Mouse (Mus musculus): ENCODE measurements around the gene Olfr1277. TPM values are rescaled to one million over a fixed set of nuclear protein-coding genes. Genes with fewer than 3 reads are reported as not detected.

The Olfr1277 gene
- polyA plus RNA-seq (2012; rRNA removed): not detected in 2 replicates
- not detected in 2 replicates for polyA plus RNA-seq (2014; fragmentation: Nextera tagmentation; extraction: Ambion mirVana)

- no peak within 1 kb of the TSS for H3K9ac ChIP-seq (replicated peaks)
- H3K4me2 ChIP-seq (ENCODE audit: low read depth): no peak within 1 kb of the TSS
- H3K4me3 ChIP-seq (ENCODE audit: insufficient read depth in 1 of 2, low read depth in 2 of 2, low read length in 2 of 2): no peak within 1 kb of the TSS
- no peak for ATAC-seq (ENCODE audit: insufficient read depth)
- DNase-seq (ENCODE audit: low read depth in 3 of 3, low spot score in 3 of 3): no peak
- no peak within 1 kb of the TSS for H3K27ac ChIP-seq
- no peaks in the 10 kb centered on the region for H3K27me3 ChIP-seq (ENCODE audit: control insufficient read depth, insufficient read depth, low read length)
- H3K9me3 ChIP-seq (ENCODE audit: control insufficient read depth, low read length): no peaks in the 10 kb centered on the region
- H3K4me1 ChIP-seq (replicated peaks; ENCODE audit: control insufficient read depth in 2 of 2, insufficient read depth in 2 of 2, low read length in 1 of 2): no peaks in the 10 kb centered on the region
- no peaks in the 10 kb centered on the region for H3K36me3 ChIP-seq (replicated peaks; ENCODE audit: control insufficient read depth, insufficient read depth, low read depth)
- TF ChIP-seq CTCF (IDR thresholded peaks at IDR 0.05; ENCODE audit: low read depth) (no peak), EP300 (IDR thresholded peaks at IDR 0.05; ENCODE audit: low read depth) (no peak)
- WGBS (ENCODE audit: insufficient replicate concordance): 45% methylated on average over 2 of the region's 2 CpGs
Observed at GRCm38 (mm10) chr2:111274006-111274405, at the start of gene Olfr1277. Gene Olfr1277, minus strand, starts transcription at chr2:111274106.

GRCm38 (mm10) chr2:111313717-111314116 lies 39.8 kb upstream of the Olfr1277 start, which contains the start of gene Olfr1280:
Gene Olfr1280, plus strand, starts transcription at chr2:111314017.
- TF ChIP-seq EP300 (IDR thresholded peaks at IDR 0.05; ENCODE audit: low read depth) (no peak), CTCF (IDR thresholded peaks at IDR 0.05; ENCODE audit: low read depth) (no peak)
- ATAC-seq (ENCODE audit: insufficient read depth) (no peak), DNase-seq (ENCODE audit: low read depth in 3 of 3, low spot score in 3 of 3) (no peak)
- no peak within 1 kb of the TSS for H3K4me3 ChIP-seq (ENCODE audit: insufficient read depth in 1 of 2, low read depth in 2 of 2, low read length in 2 of 2)
- H3K9me3 ChIP-seq (ENCODE audit: control insufficient read depth, low read length): no peaks in the 10 kb centered on the region
- H3K36me3 ChIP-seq (replicated peaks; ENCODE audit: control insufficient read depth, insufficient read depth, low read depth): no peaks in the 10 kb centered on the region
- H3K27me3 ChIP-seq (ENCODE audit: control insufficient read depth, insufficient read depth, low read length): no peaks in the 10 kb centered on the region
- no peaks in the 10 kb centered on the region for H3K4me1 ChIP-seq (replicated peaks; ENCODE audit: control insufficient read depth in 2 of 2, insufficient read depth in 2 of 2, low read length in 1 of 2)
- H3K4me2 ChIP-seq (ENCODE audit: low read depth): no peak within 1 kb of the TSS
- no peak within 1 kb of the TSS for H3K9ac ChIP-seq (replicated peaks)
- no peak within 1 kb of the TSS for H3K27ac ChIP-seq

- no peak for DNase-seq (ENCODE audit: low read depth in 3 of 3, low spot score in 3 of 3)
- Histone ChIP-seq H3K27ac (no peak within 1 kb of the TSS), H3K4me3 (ENCODE audit: insufficient read depth in 1 of 2, low read depth in 2 of 2, low read length in 2 of 2) (no peak within 1 kb of the TSS), H3K4me1 (replicated peaks; ENCODE audit: control insufficient read depth in 2 of 2, insufficient read depth in 2 of 2, low read length in 1 of 2) (no peaks in the 10 kb centered on the region), H3K9me3 (ENCODE audit: control insufficient read depth, low read length) (no peaks in the 10 kb centered on the region), H3K9ac (replicated peaks) (no peak within 1 kb of the TSS), H3K36me3 (replicated peaks; ENCODE audit: control insufficient read depth, insufficient read depth, low read depth) (no peaks in the 10 kb centered on the region), H3K27me3 (ENCODE audit: control insufficient read depth, insufficient read depth, low read length) (no peaks in the 10 kb centered on the region), H3K4me2 (ENCODE audit: low read depth) (no peak within 1 kb of the TSS)
- no peak for TF ChIP-seq EP300 (IDR thresholded peaks at IDR 0.05; ENCODE audit: low read depth)
- TF ChIP-seq CTCF (IDR thresholded peaks at IDR 0.05; ENCODE audit: low read depth): no peak
- ATAC-seq (ENCODE audit: insufficient read depth): no peak
Observed at GRCm38 (mm10) chr2:111300374-111300773, 26.5 kb upstream of the Olfr1277 start, which contains the start of gene Olfr1279. Gene Olfr1279, plus strand, starts transcription at chr2:111300635.

- ATAC-seq (ENCODE audit: insufficient read depth) (no peak), DNase-seq (ENCODE audit: low read depth in 3 of 3, low spot score in 3 of 3) (no peak)
- no peak for TF ChIP-seq EP300 (IDR thresholded peaks at IDR 0.05; ENCODE audit: low read depth)
- TF ChIP-seq CTCF (IDR thresholded peaks at IDR 0.05; ENCODE audit: low read depth): no peak
- Histone ChIP-seq H3K27ac (no peak overlapping the region), H3K4me3 (ENCODE audit: insufficient read depth in 1 of 2, low read depth in 2 of 2, low read length in 2 of 2) (no peak overlapping the region), H3K9ac (replicated peaks) (no peak overlapping the region), H3K27me3 (ENCODE audit: control insufficient read depth, insufficient read depth, low read length) (no peaks in the 10 kb centered on the region), H3K36me3 (replicated peaks; ENCODE audit: control insufficient read depth, insufficient read depth, low read depth) (no peaks in the 10 kb centered on the region), H3K4me2 (ENCODE audit: low read depth) (no peak overlapping the region), H3K4me1 (replicated peaks; ENCODE audit: control insufficient read depth in 2 of 2, insufficient read depth in 2 of 2, low read length in 1 of 2) (no peaks in the 10 kb centered on the region), H3K9me3 (ENCODE audit: control insufficient read depth, low read length) (no peaks in the 10 kb centered on the region)
Observed at GRCm38 (mm10) chr2:111298541-111298940, 24.6 kb upstream of the Olfr1277 start.

- Histone ChIP-seq H3K4me1 (replicated peaks; ENCODE audit: control insufficient read depth in 2 of 2, insufficient read depth in 2 of 2, low read length in 1 of 2) (no peaks in the 10 kb centered on the region), H3K27ac (no peak within 1 kb of the TSS), H3K4me2 (ENCODE audit: low read depth) (no peak within 1 kb of the TSS), H3K9ac (replicated peaks) (no peak within 1 kb of the TSS), H3K9me3 (ENCODE audit: control insufficient read depth, low read length) (no peaks in the 10 kb centered on the region), H3K27me3 (ENCODE audit: control insufficient read depth, insufficient read depth, low read length) (no peaks in the 10 kb centered on the region), H3K36me3 (replicated peaks; ENCODE audit: control insufficient read depth, insufficient read depth, low read depth) (no peaks in the 10 kb centered on the region), H3K4me3 (ENCODE audit: insufficient read depth in 1 of 2, low read depth in 2 of 2, low read length in 2 of 2) (no peak within 1 kb of the TSS)
- DNase-seq (ENCODE audit: low read depth in 3 of 3, low spot score in 3 of 3) (no peak), ATAC-seq (ENCODE audit: insufficient read depth) (no peak)
- TF ChIP-seq EP300 (IDR thresholded peaks at IDR 0.05; ENCODE audit: low read depth) (no peak), CTCF (IDR thresholded peaks at IDR 0.05; ENCODE audit: low read depth) (no peak)
Observed at GRCm38 (mm10) chr2:111289836-111290235, 15.9 kb upstream of the Olfr1277 start, which contains the start of gene Olfr1278. Gene Olfr1278, plus strand, starts transcription at chr2:111290136.

Data from liver, embryonic 14.5 days (tissue).